Comparison of ENCODE assay signal across 16 mouse cellular contexts in genomic region chr6:146304088-146304487, GRCm38 (mm10).
"Had no signal": no experiment of that assay in that cellular context is flagged by ENCODE, and none has a peak within 500 bp of the region (broad histone marks: within the 10 kb centered on the region; RNA-seq: fewer than 3 reads in every experiment).

No protein-coding gene starts in this region.

- H3K4me3 ChIP-seq: lung, embryonic 15.5 days; megakaryocyte, embryonic 14.5 days; midbrain, embryonic 12.5 days; neural tube, embryonic 12.5 days; stomach, embryonic 15.5 days had no signal

- ATAC-seq: lung, postnatal 0 days had no signal

- H3K9ac ChIP-seq: lung, embryonic 15.5 days; midbrain, embryonic 12.5 days; neural tube, embryonic 12.5 days; stomach, embryonic 15.5 days had no signal

- DNase-seq: lung, adult 2 months; lung, postnatal 14 days; lung, postnatal 36 days; midbrain, embryonic 14.5 days; right cerebral cortex, postnatal 14 days; thymus, adult 2 months; thymus, postnatal 25 days; thymus, postnatal 4 days had no signal

- H3K4me2 ChIP-seq: lung, embryonic 15.5 days; midbrain, embryonic 12.5 days; neural tube, embryonic 12.5 days; stomach, embryonic 15.5 days had no signal

- H3K36me3 ChIP-seq: lung, embryonic 15.5 days; midbrain, embryonic 12.5 days; neural tube, embryonic 12.5 days; stomach, embryonic 15.5 days had no signal

- H3K4me1 ChIP-seq: lung, embryonic 15.5 days; midbrain, embryonic 12.5 days; neural tube, embryonic 12.5 days; stomach, embryonic 15.5 days had no signal

- H3K27ac ChIP-seq: lung, embryonic 15.5 days; macrophage; midbrain, embryonic 12.5 days; neural tube, embryonic 12.5 days; stomach, embryonic 15.5 days; stomach, postnatal 0 days had no signal

- H3K9me3 ChIP-seq: lung, embryonic 15.5 days; midbrain, embryonic 12.5 days; neural tube, embryonic 12.5 days; stomach, embryonic 15.5 days had no signal

- H3K27me3 ChIP-seq: lung, embryonic 15.5 days; megakaryocyte, embryonic 14.5 days; midbrain, embryonic 12.5 days; neural tube, embryonic 12.5 days; stomach, embryonic 15.5 days had no signal
